Mouse (Mus musculus): ENCODE results near the gene Zfp65. TPM values are rescaled to one million over a fixed set of nuclear protein-coding genes. Genes with fewer than 3 reads are reported as not detected.

Zfp65 gene
- total RNA-seq, 2 experiments from 2014 or later, result 13.2 to 13.3 TPM

Other genes starting within 250 kb of the Zfp65 start
- gene Zfp874b, start 244.9 kb downstream of the Zfp65 start, total RNA-seq (2021), result 10 to 100 TPM; 17.7 to 19.4 TPM
- 1 to 10 TPM; 6.0 to 8.1 TPM for gene Zfp58, start 228.6 kb downstream of the Zfp65 start, total RNA-seq (2021)
- not detected for gene Gm26965, start 203.0 kb downstream of the Zfp65 start, total RNA-seq (2021)
- gene Zfp87, start 203.0 kb downstream of the Zfp65 start, total RNA-seq (2021), result 10 to 100 TPM; 20.3 to 22.9 TPM
- 10 to 100 TPM in 1 of 2 experiments, 1 to 10 TPM in 1; 8.3 to 10.0 TPM for gene Zfp748, start 175.3 kb downstream of the Zfp65 start, total RNA-seq (2021)
- 1 to 10 TPM; 8.1 to 8.7 TPM for gene Zfp729b, start 119.5 kb downstream of the Zfp65 start, total RNA-seq (2021)
- 1 to 10 TPM; 1.2 to 1.8 TPM for gene Gm49345, start 91.4 kb downstream of the Zfp65 start, total RNA-seq (2021)
- 10 to 100 TPM in 1 of 2 experiments, 1 to 10 TPM in 1; 8.7 to 10.3 TPM for gene Zfp729a, start 91.4 kb downstream of the Zfp65 start, total RNA-seq (2021)
- 10 to 100 TPM; 25.0 to 25.9 TPM for gene Zfp738, start 42.1 kb downstream of the Zfp65 start, total RNA-seq (2021)
- gene Zfp85, start 26.1 kb upstream of the Zfp65 start, total RNA-seq (2021), result 1 to 10 TPM; 5.4 to 6.4 TPM
- gene Zfp493, start 50.5 kb upstream of the Zfp65 start, total RNA-seq (2021), result 1 to 10 TPM; 4.1 to 4.4 TPM
- gene Zfp273, start 84.6 kb upstream of the Zfp65 start, total RNA-seq (2021), result 1 to 10 TPM; 6.7 TPM
- 10 to 100 TPM; 11.8 to 12.8 TPM for gene Gm10037, start 101.9 kb upstream of the Zfp65 start, total RNA-seq (2021)
- not detected for gene BC048507, start 134.2 kb upstream of the Zfp65 start, total RNA-seq (2021)